Mouse (Mus musculus): ENCODE results near the gene Stk17b. TPM values are rescaled to one million over a fixed set of nuclear protein-coding genes. Genes with fewer than 3 reads are reported as not detected.
"Not testable (repeated sequence)": the region's sequence is repeated elsewhere in the genome, so short reads cannot be mapped to it uniquely, and the experiment has no call there.

Stk17b gene
- total RNA-seq, 1 experiment = 10.7 TPM

- Histone ChIP-seq H3K4me1 (ENCODE audit: control insufficient read depth in 2 of 2, insufficient read depth in 2 of 2, low read length in 2 of 2, poor library complexity in 1 of 2) (no peaks in the 10 kb centered on the region), H3K9ac (ENCODE audit: insufficient read depth, low read depth, low read length, poor library complexity, severe bottlenecking) (no peak overlapping the region)
- in situ Hi-C loops (cut with MboI; ENCODE audit: low sequenced_read_pairs in 2 of 2, unreplicated experiment in 2 of 2) = no loop called here
Observed at GRCm38 (mm10) chr1:53741742-53742458, 43.1 kb downstream of the Stk17b start.

GRCm38 (mm10) chr1:53740777-53741336, 44.2 kb downstream of the Stk17b start:
- Histone ChIP-seq H3K4me3 (ENCODE audit: insufficient read depth in 1 of 2, low read depth in 1 of 2, low read length in 2 of 2, poor library complexity in 1 of 2, severe bottlenecking in 1 of 2) (no peak overlapping the region), H3K9ac (ENCODE audit: insufficient read depth, low read depth, low read length, poor library complexity, severe bottlenecking) (no peak overlapping the region), H3K4me1 (ENCODE audit: control insufficient read depth in 2 of 2, insufficient read depth in 2 of 2, low read length in 2 of 2, poor library complexity in 1 of 2) (no peaks in the 10 kb centered on the region), H3K9me3 (ENCODE audit: control insufficient read depth, insufficient read depth, low read depth, low read length) (0 out of 2 replicates have a peak, but pooled peaks cover 2% of the 10 kb centered on the region), H3K36me3 (ENCODE audit: control insufficient read depth, insufficient read depth, low read length, poor library complexity, severe bottlenecking) (no peaks in the 10 kb centered on the region; the same call in 1 of the 2 replicates), H3K27ac (ENCODE audit: insufficient read depth, low read depth, low read length, poor library complexity, severe bottlenecking) (no peak overlapping the region)
- no peak for TF ChIP-seq ZNF384 (IDR thresholded peaks at IDR 0.05; ENCODE audit: low read depth, low read length)
- no peak for TF ChIP-seq MAFK (IDR thresholded peaks at IDR 0.05; ENCODE audit: insufficient read depth, low read depth, low read length)
- TF ChIP-seq ZC3H11A (IDR thresholded peaks at IDR 0.05; ENCODE audit: borderline replicate concordance, low read depth, low read length) = no peak
- TF ChIP-seq CHD2 (IDR thresholded peaks at IDR 0.05; ENCODE audit: low read depth, low read length) = no peak
- in situ Hi-C loops (cut with MboI; ENCODE audit: low sequenced_read_pairs in 2 of 2, unreplicated experiment in 2 of 2) = no loop called here
- DNase-seq (ENCODE audit: low read depth, low spot score) = no peak

More at GRCm38 (mm10) chr1:53741742-53742458, 43.1 kb downstream of the Stk17b start:
- DNase-seq (ENCODE audit: low read depth, low spot score) = no peak
- Histone ChIP-seq H3K4me3 (ENCODE audit: insufficient read depth in 1 of 2, low read depth in 1 of 2, low read length in 2 of 2, poor library complexity in 1 of 2, severe bottlenecking in 1 of 2) (no peak overlapping the region), H3K9me3 (ENCODE audit: control insufficient read depth, insufficient read depth, low read depth, low read length) (0 out of 2 replicates have a peak, but pooled peaks cover 2% of the 10 kb centered on the region), H3K36me3 (ENCODE audit: control insufficient read depth, insufficient read depth, low read length, poor library complexity, severe bottlenecking) (no peaks in the 10 kb centered on the region; the same call in 1 of the 2 replicates), H3K27ac (ENCODE audit: insufficient read depth, low read depth, low read length, poor library complexity, severe bottlenecking) (no peak overlapping the region)
- TF ChIP-seq MAFK (IDR thresholded peaks at IDR 0.05; ENCODE audit: insufficient read depth, low read depth, low read length) (no peak), ZNF384 (IDR thresholded peaks at IDR 0.05; ENCODE audit: low read depth, low read length) (no peak), CHD2 (IDR thresholded peaks at IDR 0.05; ENCODE audit: low read depth, low read length) (no peak), ZC3H11A (IDR thresholded peaks at IDR 0.05; ENCODE audit: borderline replicate concordance, low read depth, low read length) (no peak), HCFC1 (IDR thresholded peaks at IDR 0.05; ENCODE audit: borderline replicate concordance, insufficient read depth, low read length) (no peak)

- in situ Hi-C loops (cut with MboI; ENCODE audit: low sequenced_read_pairs in 2 of 2, unreplicated experiment in 2 of 2) = not testable (repeated sequence)
Observed at GRCm38 (mm10) chr1:53740077-53740776, 44.8 kb downstream of the Stk17b start.

GRCm38 (mm10) chr1:53736583-53736982, 48.4 kb downstream of the Stk17b start:
- in situ Hi-C loops (cut with MboI; ENCODE audit: low sequenced_read_pairs in 2 of 2, unreplicated experiment in 2 of 2) = no loop called here
- TF ChIP-seq MAFK (IDR thresholded peaks at IDR 0.05; ENCODE audit: insufficient read depth, low read depth, low read length) (no peak), ZNF384 (IDR thresholded peaks at IDR 0.05; ENCODE audit: low read depth, low read length) (no peak), HCFC1 (IDR thresholded peaks at IDR 0.05; ENCODE audit: borderline replicate concordance, insufficient read depth, low read length) (no peak), CHD2 (IDR thresholded peaks at IDR 0.05; ENCODE audit: low read depth, low read length) (no peak), ZC3H11A (IDR thresholded peaks at IDR 0.05; ENCODE audit: borderline replicate concordance, low read depth, low read length) (no peak)
- Histone ChIP-seq H3K9me3 (ENCODE audit: control insufficient read depth, insufficient read depth, low read depth, low read length) (no peaks in the 10 kb centered on the region), H3K4me1 (ENCODE audit: control insufficient read depth in 2 of 2, insufficient read depth in 2 of 2, low read length in 2 of 2, poor library complexity in 1 of 2) (no peaks in the 10 kb centered on the region), H3K27ac (ENCODE audit: insufficient read depth, low read depth, low read length, poor library complexity, severe bottlenecking) (no peak overlapping the region), H3K36me3 (ENCODE audit: control insufficient read depth, insufficient read depth, low read length, poor library complexity, severe bottlenecking) (no peaks in the 10 kb centered on the region), H3K4me3 (ENCODE audit: insufficient read depth in 1 of 2, low read depth in 1 of 2, low read length in 2 of 2, poor library complexity in 1 of 2, severe bottlenecking in 1 of 2) (no peak overlapping the region), H3K9ac (ENCODE audit: insufficient read depth, low read depth, low read length, poor library complexity, severe bottlenecking) (no peak overlapping the region)
- no peak for DNase-seq (ENCODE audit: low read depth, low spot score)

More at GRCm38 (mm10) chr1:53740077-53740776, 44.8 kb downstream of the Stk17b start:
- not testable (repeated sequence) for H3K4me3 ChIP-seq (ENCODE audit: insufficient read depth in 1 of 2, low read depth in 1 of 2, low read length in 2 of 2, poor library complexity in 1 of 2, severe bottlenecking in 1 of 2); H3K9me3 ChIP-seq (ENCODE audit: control insufficient read depth, insufficient read depth, low read depth, low read length); H3K36me3 ChIP-seq (ENCODE audit: control insufficient read depth, insufficient read depth, low read length, poor library complexity, severe bottlenecking); H3K27ac ChIP-seq (ENCODE audit: insufficient read depth, low read depth, low read length, poor library complexity, severe bottlenecking); H3K9ac ChIP-seq (ENCODE audit: insufficient read depth, low read depth, low read length, poor library complexity, severe bottlenecking); H3K4me1 ChIP-seq (ENCODE audit: control insufficient read depth in 2 of 2, insufficient read depth in 2 of 2, low read length in 2 of 2, poor library complexity in 1 of 2); DNase-seq (ENCODE audit: low read depth, low spot score)
